Mouse (Mus musculus): ENCODE results near the gene 1700030J22Rik. TPM values are rescaled to one million over a fixed set of nuclear protein-coding genes. Genes with fewer than 3 reads are reported as not detected.

The 1700030J22Rik gene
- total RNA-seq, 2 experiments from 2014 or later, result 9.5 to 9.7 TPM

GRCm38 (mm10) chr8:116952428-116952827 lies 26.3 kb downstream of the 1700030J22Rik start:
- no peak for DNase-seq (ENCODE audit: low spot score in 2 of 2)

GRCm38 (mm10) chr8:116951778-116952177 lies 27.0 kb downstream of the 1700030J22Rik start:
- no peak for DNase-seq (ENCODE audit: low spot score in 2 of 2)

GRCm38 (mm10) chr8:116951369-116951768 lies 27.4 kb downstream of the 1700030J22Rik start:
- no peak for DNase-seq (ENCODE audit: low spot score in 2 of 2)

- DNase-seq (ENCODE audit: low spot score in 2 of 2), result no peak
These were observed 31.2 kb downstream of the 1700030J22Rik start for GRCm38 (mm10) chr8:116947589-116947988.

- DNase-seq (ENCODE audit: low spot score in 2 of 2), result no peak
These were observed 31.9 kb downstream of the 1700030J22Rik start for GRCm38 (mm10) chr8:116946851-116947250.

GRCm38 (mm10) chr8:116946268-116946838 lies 32.4 kb downstream of the 1700030J22Rik start:
- peak in 1 of 2 experiments; percentile 35 for DNase-seq (ENCODE audit: low spot score in 2 of 2)

- DNase-seq (ENCODE audit: low spot score in 2 of 2), result no peak
These were observed 33.4 kb downstream of the 1700030J22Rik start for GRCm38 (mm10) chr8:116945169-116945910.

GRCm38 (mm10) chr8:116944385-116944696 lies 34.4 kb downstream of the 1700030J22Rik start:
- DNase-seq (ENCODE audit: low spot score in 2 of 2), result no peak

GRCm38 (mm10) chr8:116943555-116944384 lies 35.0 kb downstream of the 1700030J22Rik start:
- DNase-seq (ENCODE audit: low spot score in 2 of 2), result peak in 1 of 2 experiments; percentile 28

GRCm38 (mm10) chr8:116943161-116943554 lies 35.6 kb downstream of the 1700030J22Rik start, which contains the start of gene Atmin:
Gene Atmin (plus strand): TSS chr8:116943393.
- DNase-seq (ENCODE audit: low spot score in 2 of 2), result peak; percentile 69 to 77

GRCm38 (mm10) chr8:116942284-116943058 lies 36.3 kb downstream of the 1700030J22Rik start:
- DNase-seq (ENCODE audit: low spot score in 2 of 2), result no peak

GRCm38 (mm10) chr8:116935506-116935905 lies 43.3 kb downstream of the 1700030J22Rik start:
- DNase-seq (ENCODE audit: low spot score in 2 of 2), result no peak

- no peak for DNase-seq (ENCODE audit: low spot score in 2 of 2)
These were observed 43.8 kb downstream of the 1700030J22Rik start for GRCm38 (mm10) chr8:116934976-116935375.

GRCm38 (mm10) chr8:116928588-116928987 lies 50.2 kb downstream of the 1700030J22Rik start:
- no peak for DNase-seq (ENCODE audit: low spot score in 2 of 2)

- DNase-seq (ENCODE audit: low spot score in 2 of 2), result no peak
These were observed 50.9 kb downstream of the 1700030J22Rik start for GRCm38 (mm10) chr8:116927880-116928279.

GRCm38 (mm10) chr8:116923526-116923925 lies 55.2 kb downstream of the 1700030J22Rik start:
- no peak for DNase-seq (ENCODE audit: low spot score in 2 of 2)

- DNase-seq (ENCODE audit: low spot score in 2 of 2), result no peak
These were observed 56.5 kb downstream of the 1700030J22Rik start for GRCm38 (mm10) chr8:116922060-116922757.

GRCm38 (mm10) chr8:116921337-116922059 lies 57.3 kb downstream of the 1700030J22Rik start, which contains the start of the genes Cmc2 and Cenpn:
Gene Cmc2 (minus strand): TSS chr8:116921455.
Gene Cenpn (plus strand): TSS chr8:116921730.
- peak; percentile 91 to 97 for DNase-seq (ENCODE audit: low spot score in 2 of 2)

GRCm38 (mm10) chr8:116921005-116921336 lies 57.8 kb downstream of the 1700030J22Rik start:
- DNase-seq (ENCODE audit: low spot score in 2 of 2), result no peak
